Mouse (Mus musculus) spleen, embryonic (tissue): ENCODE data around the gene Spag8.

Experiments used
- CTCF ChIA-PET: fragments of 350-600 bp; sonication (Branson Sonifier 250); formaldehyde crosslinking; loops from one replicate; lab custom pipeline; 2022; lab: Charles Lee

Gene Spag8

GRCm38 (mm10) chr4:43652726-43653125 is 668 bp downstream of the Spag8 start:
- CTCF ChIA-PET: no interaction called here

- CTCF ChIA-PET: no interaction called here
These were observed 3.6 kb downstream of the Spag8 start for GRCm38 (mm10) chr4:43649783-43650182.

- CTCF ChIA-PET: no interaction called here
These were observed 12.9 kb downstream of the Spag8 start for GRCm38 (mm10) chr4:43640491-43640890.

- CTCF ChIA-PET: no interaction called here
These were observed 13.3 kb downstream of the Spag8 start for GRCm38 (mm10) chr4:43640076-43640475.

GRCm38 (mm10) chr4:43636751-43637150 is 16.6 kb downstream of the Spag8 start:
- CTCF ChIA-PET: interaction anchor here (0.7 kb wide), 1 partner anchor 125 kb away, joined by 6 read pairs; no protein-coding TSS in a partner anchor

GRCm38 (mm10) chr4:43634621-43635374 is 18.6 kb downstream of the Spag8 start:
- CTCF ChIA-PET: interaction anchor here (0.6 kb wide), 1 partner anchor 668 kb away, joined by 4 read pairs; no protein-coding TSS in a partner anchor

- CTCF ChIA-PET: no interaction called here
These were observed 19.7 kb downstream of the Spag8 start for GRCm38 (mm10) chr4:43633736-43634135.

GRCm38 (mm10) chr4:43633296-43633695 is 20.1 kb downstream of the Spag8 start:
- CTCF ChIA-PET: no interaction called here

GRCm38 (mm10) chr4:43631956-43632920 is 21.2 kb downstream of the Spag8 start:
- CTCF ChIA-PET: interaction anchor here (0.6 kb wide), 1 partner anchor 9 kb away, joined by 3 read pairs; no protein-coding TSS in a partner anchor

GRCm38 (mm10) chr4:43631046-43631955 is 22.1 kb downstream of the Spag8 start, which contains the start of gene Npr2:
Gene Npr2 (plus strand): TSS chr4:43631935.
- CTCF ChIA-PET: no interaction called here

- CTCF ChIA-PET: interaction anchor here (0.6 kb wide), 1 partner anchor 79 kb away, joined by 3 read pairs; the partner anchor contains the start of gene Olfr71
These were observed 22.7 kb downstream of the Spag8 start for GRCm38 (mm10) chr4:43630671-43631045.

GRCm38 (mm10) chr4:43630030-43630581 is 23.3 kb downstream of the Spag8 start:
- CTCF ChIA-PET: interaction anchor here (0.6 to 0.9 kb wide), 4 partner anchors 34 to 90 kb away, joined by 3 read pairs; partner anchors contain the start of gene Olfr71

- CTCF ChIA-PET: interaction anchor here (0.6 to 0.9 kb wide), 3 partner anchors 83 to 93 kb away, joined by 3 to 4 read pairs (median 3); no protein-coding TSS in a partner anchor
These were observed 24.1 kb downstream of the Spag8 start for GRCm38 (mm10) chr4:43629106-43629817.

- CTCF ChIA-PET: no interaction called here
These were observed 33.1 kb downstream of the Spag8 start for GRCm38 (mm10) chr4:43620146-43620778.

GRCm38 (mm10) chr4:43613060-43613730 is 40.2 kb downstream of the Spag8 start:
- CTCF ChIA-PET: no interaction called here

- CTCF ChIA-PET: no interaction called here
These were observed 40.9 kb downstream of the Spag8 start for GRCm38 (mm10) chr4:43612534-43612933.

- CTCF ChIA-PET: no interaction called here
These were observed 48.4 kb downstream of the Spag8 start for GRCm38 (mm10) chr4:43604751-43605685.

GRCm38 (mm10) chr4:43604099-43604498 is 49.3 kb downstream of the Spag8 start:
- CTCF ChIA-PET: no interaction called here
